Comparison of ENCODE assay signal across 19 mouse cellular contexts in the genomic region with DNA sequence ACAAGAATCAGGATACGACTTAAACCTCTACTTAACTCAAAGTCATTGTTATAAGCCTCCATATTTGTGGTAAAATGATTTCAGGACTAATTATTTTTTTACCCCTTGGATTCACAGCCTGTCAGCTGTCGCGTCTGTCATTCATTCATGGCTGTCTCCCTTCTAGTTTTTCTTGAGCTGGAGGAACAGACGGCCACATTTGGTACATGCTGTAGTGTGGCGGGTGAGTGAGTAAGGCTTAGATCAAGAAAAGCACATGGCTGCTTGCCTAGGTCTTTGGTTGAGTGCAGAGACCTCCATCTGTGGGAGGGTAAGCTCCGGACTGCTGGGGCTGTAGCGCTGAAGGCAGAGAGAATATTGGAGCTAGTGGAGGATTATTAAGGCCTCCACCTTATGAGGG. TPM values are rescaled to one million over a fixed set of nuclear protein-coding genes. Genes with fewer than 3 reads are reported as not detected.
DNase-seq lines count a peak whose midpoint lies in the region; ATAC-seq lines count a peak whose summit lies in the region.
"Had no signal": no experiment of that assay in that cellular context is flagged by ENCODE, and none has a peak within 500 bp of the region (broad histone marks: within the 10 kb centered on the region; RNA-seq: fewer than 3 reads in every experiment).

No protein-coding gene starts in this region.

- no peaks in the 10 kb centered on the region for H3K9me3 ChIP-seq in heart, embryonic 13.5 days
- H3K9me3 ChIP-seq in liver, embryonic 12.5 days (replicated peaks): no peaks in the 10 kb centered on the region
- H3K9me3 ChIP-seq: heart, embryonic 12.5 days; hindbrain, embryonic 13.5 days; lung, embryonic 15.5 days; neural tube, embryonic 13.5 days had no signal

- H3K27ac ChIP-seq in heart, embryonic 13.5 days (replicated peaks): no peak overlapping the region
- peak overlapping the region; percentile 100 for H3K27ac ChIP-seq in liver, embryonic 12.5 days
- H3K27ac ChIP-seq: hindbrain, embryonic 13.5 days; lung, embryonic 15.5 days; neural tube, embryonic 13.5 days had no signal

- H3K9ac ChIP-seq in heart, embryonic 13.5 days: no peak overlapping the region
- peak overlapping the region; percentile 86 for H3K9ac ChIP-seq in liver, embryonic 12.5 days
- H3K9ac ChIP-seq: heart, embryonic 12.5 days; hindbrain, embryonic 13.5 days; neural tube, embryonic 13.5 days had no signal

- 91% methylated on average over 7 of the region's 7 CpGs for WGBS in heart, embryonic 13.5 days
- 86% methylated on average over 7 of the region's 7 CpGs for WGBS in liver, embryonic 12.5 days (ENCODE audit: insufficient replicate concordance)

- H3K4me2 ChIP-seq in heart, embryonic 13.5 days: peak overlapping the region; percentile 55
- peak overlapping the region; percentile 84 for H3K4me2 ChIP-seq in liver, embryonic 12.5 days
- H3K4me2 ChIP-seq: hindbrain, embryonic 13.5 days; neural tube, embryonic 13.5 days had no signal

- peaks cover 29% of the 10 kb centered on the region; the same call in 1 of the 2 replicates for H3K27me3 ChIP-seq in heart, embryonic 13.5 days (replicated peaks)
- H3K27me3 ChIP-seq in liver, embryonic 12.5 days (replicated peaks): no peaks in the 10 kb centered on the region
- H3K27me3 ChIP-seq: lung, embryonic 15.5 days; neural tube, embryonic 13.5 days had no signal

- intact Hi-C loops in heart, postnatal 36 days (cut with DNase I): no loop called here

- H3K36me3 ChIP-seq in heart, embryonic 13.5 days: peaks cover 28% of the 10 kb centered on the region
- H3K36me3 ChIP-seq in liver, embryonic 12.5 days: peaks cover 35% of the 10 kb centered on the region

- no peak for DNase-seq in heart, postnatal 36 days
- DNase-seq in thymus, postnatal 14 days: peak; percentile 32
- DNase-seq in thymus, postnatal 10 days (ENCODE audit: low spot score in 2 of 2): no peak
- no peak for DNase-seq in kidney, adult 11 months
- DNase-seq: adrenal gland, postnatal 25 days; cerebellum, adult 9-11 months; embryo, embryonic 11 days; gastrocnemius, postnatal 25 days; kidney, adult 18-20 months; kidney, postnatal 14 days; layer of hippocampus, postnatal 36 days had no signal

- no peak overlapping the region for H3K4me3 ChIP-seq in heart, embryonic 13.5 days
- H3K4me3 ChIP-seq in liver, embryonic 12.5 days: peak overlapping the region; percentile 51
- H3K4me3 ChIP-seq: heart, embryonic 12.5 days; hindbrain, embryonic 13.5 days; neural tube, embryonic 13.5 days had no signal

- H3K4me1 ChIP-seq in heart, embryonic 13.5 days: peaks cover 12% of the 10 kb centered on the region; the same call in 1 of the 2 replicates
- peaks cover 65% of the 10 kb centered on the region for H3K4me1 ChIP-seq in liver, embryonic 12.5 days
- H3K4me1 ChIP-seq: heart, embryonic 12.5 days; hindbrain, embryonic 13.5 days; neural tube, embryonic 13.5 days had no signal

- no peak for ATAC-seq in heart, embryonic 13.5 days (ENCODE audit: extremely low read depth, insufficient number of reproducible peaks, low FRiP score, low TSS enrichment)
- ATAC-seq in liver, embryonic 12.5 days: no peak
- ATAC-seq in megakaryocyte progenitor cell, adult 5-6 weeks (replicated peaks; ENCODE audit: poor library complexity): no peak

RNA-seq across cellular contexts. Expression of gene Supt4a, which starts 10.4 kb away (rescaled TPM):
- polyA plus RNA-seq in heart, embryonic 13.5 days (2015; fragmentation: Nextera tagmentation; extraction: Ambion mirVana): 104 and 115 TPM in 2 replicates
- 10 to 100 TPM; 46.5 to 55.3 TPM for total RNA-seq in heart, postnatal 36 days (2021)
- polyA plus RNA-seq in liver, embryonic 12.5 days (2016; fragmentation: Nextera tagmentation; extraction: Ambion mirVana): 207 and 209 TPM in 2 replicates
- 147 and 161 TPM in 2 replicates for total RNA-seq in megakaryocyte progenitor cell, adult 5-6 weeks (2015)
- 52.8 and 63.7 TPM in 2 replicates for total RNA-seq in megakaryocyte progenitor cell, adult 5-6 weeks (2017)

RNA-seq across cellular contexts. Expression of gene Tspoap1, which starts 12.6 kb away (rescaled TPM):
- 0.47 and 0.51 TPM in 2 replicates for polyA plus RNA-seq in heart, embryonic 13.5 days (2015; fragmentation: Nextera tagmentation; extraction: Ambion mirVana)
- total RNA-seq in heart, postnatal 36 days (2021): under 1 TPM in 1 of 2 experiments, not detected in 1; 0.08 TPM
- 5.9 and 6.2 TPM in 2 replicates for polyA plus RNA-seq in liver, embryonic 12.5 days (2016; fragmentation: Nextera tagmentation; extraction: Ambion mirVana)
- total RNA-seq in megakaryocyte progenitor cell, adult 5-6 weeks (2015): 34.1 and 38.5 TPM in 2 replicates
- 47.0 and 66.4 TPM in 2 replicates for total RNA-seq in megakaryocyte progenitor cell, adult 5-6 weeks (2017)
- polyA plus RNA-seq: C2C12 had no signal

RNA-seq across cellular contexts. Expression of gene Mpo, which starts 45.7 kb away (rescaled TPM):
- 2.1 and 8.2 TPM in 2 replicates for polyA plus RNA-seq in heart, embryonic 13.5 days (2015; fragmentation: Nextera tagmentation; extraction: Ambion mirVana)
- total RNA-seq in heart, postnatal 36 days (2021): not detected
- 209 and 217 TPM in 2 replicates for polyA plus RNA-seq in liver, embryonic 12.5 days (2016; fragmentation: Nextera tagmentation; extraction: Ambion mirVana)
- total RNA-seq in megakaryocyte progenitor cell, adult 5-6 weeks (2015): 13,257 and 15,415 TPM in 2 replicates
- total RNA-seq in megakaryocyte progenitor cell, adult 5-6 weeks (2017): 8,081 and 8,928 TPM in 2 replicates
- total RNA-seq: adrenal gland, postnatal 25 days; gastrocnemius, postnatal 25 days had no signal
- polyA plus RNA-seq: C2C12 had no signal

Comparison
In these comparisons a context has a peak if more than half of its experiments do, and no peak if none do; other contexts are left out.
1. RNA of gene Tspoap1, which starts 12.6 kb away (total RNA-seq): 34.1 to 66.4 TPM in megakaryocyte progenitor cell, adult 5-6 weeks; 0.08 TPM in heart, postnatal 36 days; every median in the first group is over 10 times any median in the second.
2. RNA of gene Mpo, which starts 45.7 kb away (total RNA-seq): 8,081 to 15,415 TPM in megakaryocyte progenitor cell, adult 5-6 weeks; not detected in heart, postnatal 36 days; every median in the first group is over 1,000 times any median in the second.